Mouse (Mus musculus) kidney, adult 18-20 months (tissue): ENCODE measurements around the gene Arhgap32.
"Not testable (repeated sequence)": the region's sequence is repeated elsewhere in the genome, so short reads cannot be mapped to it uniquely, and the experiment has no call there.

ENCODE experiments used
- DNase-seq: peaks from one replicate; pipeline ENCODE4 v3.0.0; 2021

Arhgap32 gene

GRCm38 (mm10) chr9:32138616-32139015 lies 22.7 kb downstream of the Arhgap32 start:
- no peak for DNase-seq

GRCm38 (mm10) chr9:32139641-32140040 lies 23.7 kb downstream of the Arhgap32 start:
- DNase-seq, result no peak

DNA sequence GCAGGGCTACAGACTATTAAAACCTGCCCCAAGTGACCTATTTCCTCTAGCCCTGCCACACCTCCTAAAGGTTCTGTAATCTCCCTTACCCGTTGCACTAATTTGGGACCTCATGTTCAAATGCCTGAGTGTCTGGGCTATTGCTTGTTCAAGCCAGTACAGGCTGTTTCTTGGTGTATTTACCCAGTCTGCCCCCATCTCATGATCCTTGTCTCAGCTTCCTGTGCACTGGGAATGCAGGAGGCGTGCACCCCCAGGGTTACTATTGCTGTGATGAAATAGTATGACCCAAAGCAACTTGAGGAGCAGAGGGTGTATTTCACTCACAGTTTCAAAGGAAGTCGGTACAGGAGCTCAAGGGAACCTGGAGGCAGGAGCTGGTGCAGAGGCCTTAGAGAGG lies 26.9 kb downstream of the Arhgap32 start:
- no peak for DNase-seq

- no peak for DNase-seq
These were observed 27.5 kb downstream of the Arhgap32 start for GRCm38 (mm10) chr9:32143451-32143850.

DNA sequence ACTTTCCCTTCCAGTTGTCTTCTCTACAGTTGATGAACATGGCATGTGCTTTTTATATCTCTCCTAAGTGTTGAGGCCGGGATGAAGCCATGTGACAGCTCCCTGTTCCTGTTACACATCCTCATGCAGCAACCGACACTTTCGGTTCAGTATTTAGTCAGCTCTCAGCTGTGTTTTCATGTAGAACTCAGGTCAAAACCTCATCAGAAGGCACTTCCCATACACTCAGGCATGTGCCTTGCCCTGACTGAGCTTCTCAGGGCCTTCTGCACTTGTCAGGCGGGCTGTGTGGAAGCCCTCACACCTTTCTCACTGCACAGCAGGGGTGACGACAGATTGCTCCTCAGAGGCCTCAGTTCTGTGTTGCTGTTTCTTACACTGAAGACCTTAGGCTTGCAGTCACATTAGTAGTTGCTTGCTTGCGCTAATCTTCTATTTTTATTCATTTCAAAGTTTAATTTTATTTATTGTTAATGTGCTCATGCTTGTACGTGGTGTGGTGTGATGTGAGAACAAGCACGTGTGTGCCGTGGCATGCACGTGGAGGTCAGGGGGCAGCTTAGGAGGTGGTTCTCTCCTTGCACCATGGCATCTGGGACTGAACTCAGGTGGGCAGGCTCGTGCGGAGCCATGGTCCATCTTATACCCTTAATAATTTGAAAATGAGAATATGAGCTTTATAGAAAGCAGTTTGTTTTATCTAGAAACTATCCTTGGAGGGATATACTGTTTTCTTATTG lies 30.5 kb downstream of the Arhgap32 start:
- DNase-seq, result no peak

GRCm38 (mm10) chr9:32149241-32149640 lies 33.3 kb downstream of the Arhgap32 start:
- no peak for DNase-seq

DNA sequence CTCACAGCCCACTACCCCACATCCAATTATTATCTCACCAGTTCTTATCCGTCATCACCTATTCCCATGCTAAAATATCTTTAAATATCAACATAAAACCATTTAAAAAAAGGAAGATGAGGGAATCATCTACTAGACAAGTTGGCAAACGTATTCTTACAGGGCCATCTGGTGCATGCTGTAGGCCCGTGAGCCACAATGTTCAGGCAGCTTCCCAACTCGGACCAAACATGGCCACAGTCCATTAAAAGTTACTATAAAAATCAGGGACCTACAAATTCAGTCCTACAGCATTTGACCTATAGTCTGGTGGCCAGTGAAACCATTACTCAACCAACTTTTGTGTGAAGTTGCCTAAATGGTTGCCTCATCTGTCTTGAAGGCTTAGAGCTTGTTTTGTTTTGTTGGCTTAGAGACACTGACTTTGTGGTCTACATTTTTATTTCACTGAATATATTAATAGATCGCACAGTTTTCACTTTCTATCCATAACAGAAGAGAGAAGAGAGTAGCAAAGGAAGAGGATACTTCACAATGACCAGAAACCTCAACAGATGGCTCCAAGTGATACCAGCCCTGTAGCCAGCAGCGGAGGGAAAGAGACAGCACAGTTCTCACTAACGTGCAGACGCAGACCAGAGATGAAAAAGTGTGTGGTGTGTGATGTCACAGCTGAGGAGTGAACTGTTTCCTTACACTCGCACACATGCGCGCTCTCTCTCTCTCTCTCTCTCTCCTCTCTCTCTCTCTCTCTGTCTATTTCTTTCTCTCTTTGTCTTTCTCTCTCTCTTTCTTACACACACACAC lies 34.1 kb downstream of the Arhgap32 start:
- no peak for DNase-seq

DNA sequence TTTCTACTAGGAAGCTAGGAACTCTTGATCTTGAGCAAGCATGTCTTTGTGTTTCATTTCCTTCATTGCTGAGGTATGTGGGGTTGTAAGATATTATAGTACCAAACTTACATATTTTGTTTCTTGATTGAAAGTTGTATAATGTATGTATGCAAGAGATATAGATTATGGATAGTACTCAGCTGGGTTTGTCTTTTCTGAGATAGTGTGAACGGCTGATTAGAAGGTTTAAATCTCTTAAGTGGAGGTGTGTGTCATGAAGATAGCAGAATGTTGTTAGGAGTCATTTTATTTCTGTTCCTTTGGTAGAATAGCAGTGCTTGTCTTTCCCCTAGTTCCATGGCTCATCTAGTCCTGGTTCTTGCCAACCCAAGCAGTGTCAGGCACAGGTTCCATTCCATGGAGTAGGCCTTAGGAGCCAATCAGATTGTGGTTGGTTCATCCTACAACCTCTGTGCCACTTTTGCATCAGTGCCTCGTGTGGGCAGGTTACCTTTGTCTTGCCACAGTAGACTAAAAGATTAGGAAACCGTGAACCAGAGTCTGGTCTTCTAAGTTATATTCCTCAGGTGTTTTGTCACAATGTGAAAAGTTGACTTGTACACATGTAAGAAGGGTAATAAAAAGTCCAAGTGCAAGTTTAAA lies 38.9 kb downstream of the Arhgap32 start:
- no peak for DNase-seq

DNA sequence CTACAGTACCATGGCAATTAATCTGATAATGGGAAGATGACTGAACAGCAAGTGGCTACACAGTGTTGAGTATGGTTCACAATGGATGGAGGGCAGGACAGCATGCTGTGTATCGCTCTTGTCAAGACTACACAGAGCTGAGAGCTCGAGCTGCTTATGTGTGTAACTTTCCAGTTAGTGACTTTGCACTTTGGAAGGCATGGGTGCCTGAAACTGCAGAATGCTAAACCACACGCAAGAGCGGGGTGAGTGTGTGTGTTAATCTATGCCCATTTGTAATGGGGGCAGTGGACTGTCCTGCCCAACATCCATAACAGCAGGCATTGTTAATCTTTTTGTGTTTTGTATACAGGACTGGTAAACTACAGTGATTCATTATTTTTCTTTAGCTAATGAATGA lies 40.8 kb downstream of the Arhgap32 start:
- no peak for DNase-seq

GRCm38 (mm10) chr9:32157201-32157600 lies 41.3 kb downstream of the Arhgap32 start:
- no peak for DNase-seq

- peak; percentile 82 for DNase-seq
These were observed 43.1 kb downstream of the Arhgap32 start for GRCm38 (mm10) chr9:32158837-32159543.

- DNase-seq, result no peak
These were observed 43.8 kb downstream of the Arhgap32 start for GRCm38 (mm10) chr9:32159724-32160123.

- no peak for DNase-seq
These were observed 46.9 kb downstream of the Arhgap32 start for GRCm38 (mm10) chr9:32162792-32163191.

DNA sequence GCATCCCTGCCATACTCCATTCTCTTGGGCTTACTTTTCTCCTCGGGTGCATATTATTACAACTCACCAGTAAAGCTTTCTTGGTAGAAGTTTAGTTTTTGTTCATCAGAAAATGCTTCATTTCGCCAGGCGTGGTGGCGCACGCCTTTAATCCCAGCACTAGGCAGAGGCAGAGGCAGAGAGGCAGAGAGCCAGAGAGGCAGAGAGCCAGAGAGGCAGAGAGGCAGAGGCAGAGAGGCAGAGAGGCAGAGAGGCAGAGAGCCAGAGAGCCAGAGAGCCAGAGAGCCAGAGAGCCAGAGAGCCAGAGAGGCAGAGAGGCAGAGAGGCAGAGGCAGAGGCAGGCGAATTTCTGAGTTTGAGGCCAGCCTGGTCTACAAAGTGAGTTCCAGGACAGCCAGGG lies 47.9 kb downstream of the Arhgap32 start:
- not testable (repeated sequence) for DNase-seq

DNA sequence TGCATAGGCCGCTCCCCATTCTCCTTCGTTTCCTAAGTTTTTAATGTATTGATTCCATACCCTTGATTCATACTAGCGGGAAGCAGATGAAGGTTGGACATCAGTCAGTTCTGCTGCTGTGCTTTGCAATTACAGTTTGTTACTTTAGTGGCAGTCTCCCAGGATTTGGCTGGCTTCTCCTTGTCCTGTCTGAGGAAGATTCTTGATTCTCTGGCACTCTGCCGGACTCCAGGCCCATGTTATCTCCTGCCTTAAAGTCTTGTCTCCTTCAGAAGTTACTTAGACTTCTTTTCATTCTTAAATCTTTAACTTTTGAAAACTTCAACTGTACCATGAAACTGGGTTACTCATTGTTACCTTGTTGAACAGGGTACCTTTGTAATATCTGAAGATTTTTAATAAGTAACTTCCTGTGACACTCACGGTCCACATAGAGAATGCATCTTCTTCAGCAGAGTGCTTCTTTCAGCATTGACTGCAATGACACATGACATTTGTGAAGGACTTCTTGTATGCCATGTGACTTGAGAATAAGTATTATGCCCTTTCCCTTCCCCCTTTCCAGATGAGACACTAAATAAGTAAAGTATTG lies 52.7 kb downstream of the Arhgap32 start:
- peak; percentile 58 for DNase-seq

DNA sequence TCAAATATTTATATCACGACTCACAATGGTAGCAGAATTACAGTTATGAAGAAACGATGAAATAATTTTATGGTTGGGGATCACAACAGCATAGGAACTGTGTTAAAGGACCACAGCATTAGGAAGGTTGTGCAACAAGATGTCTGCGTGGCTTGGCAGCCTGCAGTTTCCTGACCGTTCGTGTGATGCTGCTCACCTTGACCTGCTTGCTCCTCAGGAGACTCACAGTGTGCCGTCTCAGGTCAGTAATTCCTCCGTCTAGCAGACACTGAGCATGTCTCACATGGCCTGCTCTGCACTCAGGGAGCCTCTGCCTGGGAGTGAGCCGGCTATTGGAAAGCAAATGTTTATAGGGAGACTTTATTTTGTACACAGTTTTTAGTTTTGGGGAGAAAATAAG lies 54.8 kb downstream of the Arhgap32 start:
- peak; percentile 37 for DNase-seq

- DNase-seq, result no peak
These were observed 60.7 kb downstream of the Arhgap32 start for GRCm38 (mm10) chr9:32176612-32177011.

GRCm38 (mm10) chr9:32181170-32181569 lies 65.2 kb downstream of the Arhgap32 start:
- no peak for DNase-seq

- peak; percentile 29 for DNase-seq
These were observed 70.6 kb downstream of the Arhgap32 start for GRCm38 (mm10) chr9:32186489-32186888.

GRCm38 (mm10) chr9:32192295-32193073 lies 76.5 kb downstream of the Arhgap32 start:
- DNase-seq, result no peak

GRCm38 (mm10) chr9:32204450-32204990 lies 88.6 kb downstream of the Arhgap32 start:
- DNase-seq, result no peak

DNA sequence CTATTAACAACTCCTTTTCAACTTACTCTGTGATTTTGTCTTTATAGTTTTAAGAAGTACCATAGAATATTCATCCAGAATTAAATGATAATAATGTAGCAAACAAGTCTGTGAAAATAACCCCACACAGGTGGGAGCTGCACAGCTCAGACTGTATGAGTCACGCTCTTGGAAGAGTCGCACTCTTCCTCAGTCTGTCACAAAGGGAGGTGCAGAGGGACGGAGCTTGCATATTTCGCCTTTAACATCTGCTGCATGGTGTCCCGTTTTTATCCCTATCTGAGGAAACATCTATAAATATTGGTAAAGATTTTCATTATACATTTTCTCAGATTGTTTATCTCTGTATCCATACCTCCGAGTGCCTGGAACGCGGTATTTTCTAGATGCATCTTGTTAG lies 91.2 kb downstream of the Arhgap32 start:
- DNase-seq, result no peak
